Mouse (Mus musculus): ENCODE data around the gene Gm8909.
"Not testable (repeated sequence)": the region's sequence is repeated elsewhere in the genome, so short reads cannot be mapped to it uniquely, and the experiment has no call there.

GRCm38 (mm10) chr17:36145861-36146156 is 22.5 kb downstream of the Gm8909 start:
- not testable (repeated sequence) for TF ChIP-seq POLR2A (IDR thresholded peaks at IDR 0.05; ENCODE audit: control insufficient read depth, low read depth, low read length); CTCF (IDR thresholded peaks at IDR 0.05; ENCODE audit: control insufficient read depth, insufficient read depth, insufficient replicate concordance, low read depth, low read length)
